Mouse (Mus musculus): ENCODE measurements around the gene Xlr3b.

DNA sequence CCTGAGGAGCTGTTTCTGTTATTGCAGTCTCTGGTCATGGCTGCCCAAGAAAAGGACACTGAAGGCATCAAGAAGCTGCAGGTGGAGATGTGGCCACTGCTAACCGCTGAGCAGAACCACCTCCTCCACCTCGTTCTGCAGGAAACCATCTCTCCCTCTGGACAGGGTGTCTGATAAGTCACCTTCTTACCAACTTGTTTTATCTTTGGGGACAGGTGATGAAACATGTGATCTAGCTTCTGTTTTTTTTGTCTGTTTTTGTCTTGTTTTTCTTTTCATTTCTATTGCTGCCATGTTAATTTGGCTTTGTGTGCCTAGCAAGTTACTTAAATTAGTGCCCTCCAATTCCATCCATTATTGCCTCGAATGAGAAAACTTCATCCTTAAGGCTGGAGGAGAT is 37.3 kb downstream of the Xlr3b start:
- TF ChIP-seq MAFK (IDR thresholded peaks at IDR 0.05; ENCODE audit: insufficient read depth, low read depth, low read length): no peak
- no peak for TF ChIP-seq ZC3H11A (IDR thresholded peaks at IDR 0.05; ENCODE audit: borderline replicate concordance, low read depth, low read length)
- TF ChIP-seq HCFC1 (IDR thresholded peaks at IDR 0.05; ENCODE audit: borderline replicate concordance, insufficient read depth, low read length): no peak
- TF ChIP-seq CHD2 (IDR thresholded peaks at IDR 0.05; ENCODE audit: low read depth, low read length): no peak
- TF ChIP-seq ZNF384 (IDR thresholded peaks at IDR 0.05; ENCODE audit: low read depth, low read length): no peak

Measured in ES-E14 (cell line).